Mouse (Mus musculus) stomach, embryonic 16.5 days (tissue): ENCODE measurements around the gene Amer2. TPM values are rescaled to one million over a fixed set of nuclear protein-coding genes. Genes with fewer than 3 reads are reported as not detected.

Source experiments
- ATAC-seq: fragments of 200-750 bp; cut with Nextera tagmentation; 2 replicates; pipeline ENCODE4 v1.8.0; 2017; ENCODE audit warnings: moderate number of reproducible peaks, moderate TSS enrichment; ENCODE audit not compliant: insufficient read depth, low FRiP score
- H3K27ac ChIP-seq: fragments of 300-500 bp; sonication (generic); 2 replicates; pipeline ENCODE4 v1.5.1; 2014; ENCODE audit warnings: low read length
- H3K27me3 ChIP-seq: fragments of 300-500 bp; sonication (generic); 2 replicates; pipeline ENCODE4 v1.6.1; 2014; ENCODE audit warnings: low read length, control low read depth, mixed read lengths; ENCODE audit not compliant: control insufficient read depth, insufficient read depth
- H3K36me3 ChIP-seq: fragments of 300-500 bp; sonication (generic); 2 replicates; pipeline ENCODE4 v1.6.1; 2014; ENCODE audit warnings: low read length; ENCODE audit not compliant: control insufficient read depth, insufficient read depth
- H3K4me1 ChIP-seq: fragments of 300-500 bp; sonication (generic); 2 replicates; pipeline ENCODE4 v1.6.1; 2014; ENCODE audit warnings: low read length, control low read depth, mixed read lengths; ENCODE audit not compliant: control insufficient read depth, insufficient read depth
- H3K4me2 ChIP-seq: fragments of 300-500 bp; sonication (generic); 2 replicates; pipeline ENCODE4 v1.6.1; 2014; ENCODE audit warnings: low read depth, low read length, mixed read lengths
- H3K4me3 ChIP-seq: fragments of 300-500 bp; sonication (generic); replicated peaks from 2 replicates; pipeline ENCODE4 v1.5.1; 2014; ENCODE audit warnings: mild to moderate bottlenecking, low read length
- H3K9ac ChIP-seq: fragments of 300-500 bp; sonication (generic); 2 replicates; pipeline ENCODE4 v1.6.1; 2014; ENCODE audit warnings: low read length
- H3K9me3 ChIP-seq: fragments of 300-500 bp; sonication (generic); replicated peaks from 2 replicates; pipeline ENCODE4 v1.6.1; 2016; ENCODE audit warnings: low read length, control low read depth; ENCODE audit not compliant: control insufficient read depth
- WGBS: fragments of 180-500 bp; shearing (Covaris S2); extraction: QIAGEN DNeasy Blood & Tissue Kit; methylation state at CpG from one replicate; pipeline ENCODE4 v1.1.7; 2014; 5-methylcytosine and 5-hydroxymethylcytosine counted together
- polyA plus RNA-seq: library from polyadenylated mRNA; unstranded; fragments of >200 nt; fragmentation: Nextera tagmentation; extraction: Ambion mirVana; gene quantifications from 2 replicates; pipeline ENCODE4 v1.2.1, GENCODE M21; 2015

Amer2 gene
- polyA plus RNA-seq, 1 experiment from 2014 or later = 0.84 TPM

- Histone ChIP-seq H3K9ac (no peak overlapping the region), H3K27me3 (no peaks in the 10 kb centered on the region), H3K9me3 (no peaks in the 10 kb centered on the region), H3K4me1 (peaks cover 10% of the 10 kb centered on the region), H3K4me2 (no peak overlapping the region), H3K27ac (no peak overlapping the region), H3K4me3 (no peak overlapping the region), H3K36me3 (no peaks in the 10 kb centered on the region)
- no peak for ATAC-seq
- WGBS = 77% methylated on average over 2 of the region's 2 CpGs
These were observed 32.8 kb downstream of the Amer2 start for GRCm38 (mm10) chr14:60405829-60406228.

- 85% methylated on average over 5 of the region's 5 CpGs for WGBS
- Histone ChIP-seq H3K4me1 (peaks cover 10% of the 10 kb centered on the region), H3K36me3 (no peaks in the 10 kb centered on the region), H3K27me3 (no peaks in the 10 kb centered on the region), H3K9me3 (no peaks in the 10 kb centered on the region), H3K9ac (no peak overlapping the region), H3K4me3 (no peak overlapping the region), H3K4me2 (no peak overlapping the region), H3K27ac (no peak overlapping the region)
- ATAC-seq = no peak
These were observed 33.5 kb downstream of the Amer2 start for GRCm38 (mm10) chr14:60406543-60406942.

DNA sequence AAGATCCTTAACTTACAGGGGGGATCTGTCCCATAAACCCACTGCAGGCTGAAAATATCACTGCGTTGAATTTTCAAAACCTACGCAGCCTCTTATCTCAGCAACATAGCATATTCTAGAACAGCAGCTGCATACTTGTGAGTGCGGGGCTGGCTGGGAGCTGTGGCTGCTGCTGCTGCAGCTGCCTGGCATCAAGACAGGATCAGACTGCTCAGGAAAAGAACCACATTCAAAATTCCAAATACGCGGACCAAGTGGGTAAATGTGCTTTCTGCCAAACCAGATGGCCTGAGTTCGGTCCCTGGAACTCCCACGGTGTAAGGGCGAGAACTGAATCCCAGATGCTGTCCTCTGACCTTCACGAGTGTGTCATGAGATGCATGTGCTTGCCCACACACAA, 34.3 kb downstream of the Amer2 start:
- WGBS = 64% methylated on average over 9 of the region's 9 CpGs
- Histone ChIP-seq H3K36me3 (no peaks in the 10 kb centered on the region), H3K9ac (no peak overlapping the region), H3K27ac (no peak overlapping the region), H3K27me3 (no peaks in the 10 kb centered on the region), H3K9me3 (no peaks in the 10 kb centered on the region), H3K4me2 (no peak overlapping the region), H3K4me3 (no peak overlapping the region), H3K4me1 (peaks cover 10% of the 10 kb centered on the region)
- no peak for ATAC-seq

DNA sequence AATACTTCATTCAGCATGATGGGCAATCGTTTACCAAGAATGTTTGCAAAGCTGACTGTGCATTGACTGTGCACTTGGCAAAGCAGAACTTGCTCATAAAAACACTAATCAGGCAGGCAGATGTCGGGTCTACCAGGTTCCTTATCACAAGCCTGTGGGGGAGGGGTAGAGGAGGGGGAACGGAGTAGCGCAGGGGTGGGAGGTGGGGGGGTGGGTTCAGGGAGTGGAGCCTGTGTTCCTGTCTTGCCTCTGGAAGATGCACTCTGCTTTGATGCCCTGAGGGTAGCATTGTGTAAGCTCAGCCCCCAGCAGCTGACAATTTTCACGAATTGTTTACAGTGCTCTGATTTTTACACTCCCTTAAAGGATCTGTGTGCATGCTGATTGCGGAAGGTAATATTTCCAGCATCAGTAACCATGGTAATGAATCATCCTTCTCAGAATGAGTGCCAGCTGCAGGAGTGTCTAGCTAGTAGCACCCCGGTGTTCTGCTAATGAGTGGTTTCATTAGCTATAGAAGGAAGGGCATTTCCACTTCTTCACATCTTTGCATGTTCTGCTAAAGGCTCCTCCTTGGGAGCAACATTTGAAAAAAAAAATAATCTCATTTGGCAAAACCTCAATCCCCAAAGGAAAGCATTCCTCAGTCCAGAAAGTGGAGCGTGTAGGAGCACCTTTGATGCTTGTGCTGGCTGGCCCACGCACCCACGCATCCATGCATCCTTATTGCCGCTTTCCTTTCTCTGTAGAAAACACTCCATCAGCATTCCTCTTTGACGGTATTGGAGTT, 36.8 kb downstream of the Amer2 start:
- Histone ChIP-seq H3K9me3 (no peaks in the 10 kb centered on the region), H3K36me3 (no peaks in the 10 kb centered on the region)

DNA sequence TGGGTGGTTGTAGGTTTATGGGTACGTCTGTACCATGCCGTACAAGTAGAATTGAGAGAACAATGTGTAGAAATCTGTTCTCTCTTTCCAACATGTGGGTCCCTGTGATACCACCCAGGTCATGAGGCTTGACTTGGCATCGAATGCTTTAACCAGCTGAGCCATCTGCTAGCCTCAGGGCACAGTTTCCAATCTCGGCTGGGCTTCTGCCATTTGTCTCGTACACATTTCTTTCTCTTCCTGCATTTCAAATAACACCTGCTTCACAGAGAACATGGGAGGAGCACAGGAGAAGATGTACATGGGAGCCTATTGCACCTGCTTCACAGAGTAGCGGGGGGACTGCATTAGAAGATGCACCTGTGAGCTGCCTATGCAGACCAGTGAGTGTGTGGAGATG, 38.2 kb downstream of the Amer2 start:
- H3K4me1 ChIP-seq = peaks cover 13% of the 10 kb centered on the region
- no peak overlapping the region for H3K4me3 ChIP-seq
- ATAC-seq = no peak
- H3K9me3 ChIP-seq = no peaks in the 10 kb centered on the region
- H3K27ac ChIP-seq = no peak overlapping the region
- no peaks in the 10 kb centered on the region for H3K36me3 ChIP-seq
- WGBS = 80% methylated on average over 6 of the region's 6 CpGs
- H3K27me3 ChIP-seq = no peaks in the 10 kb centered on the region
- H3K9ac ChIP-seq = no peak overlapping the region
- H3K4me2 ChIP-seq = no peak overlapping the region

More for the DNA sequence above, 36.8 kb downstream of the Amer2 start:
- 18% methylated on average over 12 of the region's 12 CpGs for WGBS
- Histone ChIP-seq H3K4me1 (peaks cover 11% of the 10 kb centered on the region), H3K4me3 (no peak overlapping the region), H3K9ac (no peak overlapping the region), H3K27ac (no peak overlapping the region), H3K27me3 (no peaks in the 10 kb centered on the region), H3K4me2 (no peak overlapping the region; the same call in 1 of the 2 replicates)
- ATAC-seq = peak; percentile 59

- 0 out of 2 replicates have a peak, but pooled peaks have one; percentile 52 for ATAC-seq
- Histone ChIP-seq H3K9ac (no peak overlapping the region), H3K9me3 (0 out of 2 replicates have a peak, but pooled peaks cover 3% of the 10 kb centered on the region), H3K27me3 (no peaks in the 10 kb centered on the region), H3K4me1 (peaks cover 10% of the 10 kb centered on the region), H3K4me3 (no peak overlapping the region), H3K36me3 (no peaks in the 10 kb centered on the region), H3K27ac (0 out of 2 replicates have a peak overlapping the region, but pooled peaks have one; percentile 30), H3K4me2 (peak overlapping the region; percentile 28)
- WGBS = 49% methylated on average over 8 of the region's 8 CpGs
These were observed 41.6 kb downstream of the Amer2 start for GRCm38 (mm10) chr14:60414691-60415090.

DNA sequence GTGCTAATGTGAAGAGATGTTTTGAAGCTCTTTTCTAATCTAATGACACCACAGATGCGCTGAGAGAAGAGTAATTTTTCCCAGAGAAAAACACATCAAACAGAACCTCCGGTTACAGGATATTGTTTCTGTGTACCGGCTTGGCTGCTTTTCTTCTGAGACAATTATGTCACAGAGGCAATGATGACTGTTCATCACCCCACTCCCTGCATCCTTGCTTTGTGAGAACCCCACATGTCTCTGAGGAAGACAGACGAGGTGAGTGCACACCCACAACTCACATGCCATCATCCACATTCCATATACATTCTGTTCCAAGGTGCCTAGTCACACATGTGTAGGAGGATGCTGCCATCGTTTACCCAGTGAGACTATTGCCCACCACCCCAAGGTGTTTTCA, 44.9 kb downstream of the Amer2 start:
- Histone ChIP-seq H3K4me1 (peaks cover 3% of the 10 kb centered on the region; the same call in 1 of the 2 replicates), H3K9ac (no peak overlapping the region), H3K36me3 (no peaks in the 10 kb centered on the region), H3K4me2 (no peak overlapping the region), H3K4me3 (no peak overlapping the region), H3K9me3 (0 out of 2 replicates have a peak, but pooled peaks cover 3% of the 10 kb centered on the region), H3K27me3 (no peaks in the 10 kb centered on the region), H3K27ac (no peak overlapping the region)
- no peak for ATAC-seq
- WGBS = 75% methylated on average over 5 of the region's 5 CpGs

DNA sequence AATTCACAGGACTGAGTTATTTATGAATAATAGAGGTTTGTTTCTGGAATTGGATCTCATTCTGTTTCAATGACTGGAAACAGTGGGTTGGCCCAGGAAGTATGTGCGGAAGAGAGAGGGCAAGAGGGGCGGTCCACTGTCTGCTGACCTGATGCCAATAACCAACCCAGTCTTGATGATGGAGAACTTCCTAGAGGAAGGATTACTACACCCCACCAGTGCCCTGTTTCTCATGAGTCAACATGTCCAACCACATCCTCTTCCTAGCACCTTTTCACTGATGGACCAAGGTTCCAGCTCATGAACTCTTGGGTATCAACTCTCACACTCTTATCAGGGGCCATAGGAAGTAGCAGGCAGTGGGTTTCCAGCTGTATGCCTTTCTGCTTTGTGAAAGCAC, 49.9 kb downstream of the Amer2 start:
- H3K27ac ChIP-seq = no peak overlapping the region
- no peaks in the 10 kb centered on the region for H3K27me3 ChIP-seq
- no peak for ATAC-seq
- H3K36me3 ChIP-seq = no peaks in the 10 kb centered on the region
- H3K4me2 ChIP-seq = no peak overlapping the region
- WGBS = 95% methylated on average over 2 of the region's 2 CpGs
- no peak overlapping the region for H3K4me3 ChIP-seq
- no peaks in the 10 kb centered on the region for H3K4me1 ChIP-seq
- no peak overlapping the region for H3K9ac ChIP-seq
- H3K9me3 ChIP-seq = no peaks in the 10 kb centered on the region

DNA sequence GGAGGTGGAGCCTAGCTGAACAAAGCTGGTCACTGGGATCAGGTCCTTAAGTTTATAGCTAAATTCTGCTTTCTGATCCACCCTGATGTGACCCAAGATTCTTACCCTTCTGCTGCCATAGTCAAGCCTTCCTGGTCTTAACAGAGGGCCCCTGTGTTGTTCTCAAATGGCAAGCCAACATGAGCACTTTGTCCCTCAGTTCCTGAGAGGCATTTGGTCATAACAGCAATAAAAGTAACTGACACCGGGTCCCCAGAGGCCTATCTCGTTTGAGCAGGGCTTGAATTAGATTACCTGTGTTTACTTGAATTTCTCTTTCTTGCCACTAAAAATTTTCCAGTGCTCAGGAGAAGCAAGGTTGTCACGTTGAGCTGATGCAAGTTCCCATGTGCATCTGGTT, 51.1 kb downstream of the Amer2 start:
- H3K27me3 ChIP-seq = no peaks in the 10 kb centered on the region
- 0 out of 2 replicates have a peak, but pooled peaks cover 4% of the 10 kb centered on the region for H3K4me1 ChIP-seq
- ATAC-seq = no peak
- H3K9me3 ChIP-seq = no peaks in the 10 kb centered on the region
- no peak overlapping the region for H3K27ac ChIP-seq
- WGBS = 49% methylated on average over 3 of the region's 3 CpGs
- no peak overlapping the region for H3K4me3 ChIP-seq
- H3K9ac ChIP-seq = no peak overlapping the region
- no peaks in the 10 kb centered on the region for H3K36me3 ChIP-seq
- H3K4me2 ChIP-seq = no peak overlapping the region
